Mouse (Mus musculus): ENCODE results near the gene Tcte1.

Gene Tcte1

GRCm38 (mm10) chr17:45523263-45523662, at the start of gene Tcte1:
Tcte1 (plus strand) TSS chr17:45523434.
- in situ Hi-C loops (cut with MboI, MseI) = no loop called here

DNA sequence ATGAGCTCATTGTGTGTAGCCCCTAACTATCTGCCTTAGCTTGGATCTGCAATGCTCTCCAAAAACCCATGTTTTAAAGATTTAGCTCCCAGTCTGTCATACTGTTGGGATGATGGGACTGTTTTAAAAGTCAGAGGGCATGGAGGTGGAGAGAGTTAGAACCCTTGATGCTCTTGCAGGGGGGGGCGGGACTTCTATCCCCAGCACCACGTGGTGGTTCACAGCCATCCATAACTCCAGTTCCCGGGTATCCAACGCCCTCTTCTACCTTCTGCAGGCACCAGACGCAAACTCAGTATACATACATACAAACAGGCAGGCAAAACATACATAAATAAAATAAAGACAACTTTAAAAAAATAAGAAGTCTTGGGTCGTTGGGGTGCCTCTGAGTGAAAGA, 49.6 kb upstream of the Tcte1 start:
- in situ Hi-C loops (cut with MboI, MseI) = no loop called here

GRCm38 (mm10) chr17:45474146-45474545, 49.1 kb upstream of the Tcte1 start:
- in situ Hi-C loops (cut with MboI, MseI) = no loop called here

GRCm38 (mm10) chr17:45474669-45475465, 48.4 kb upstream of the Tcte1 start, which contains the start of gene Spats1:
Spats1 (minus strand) TSS chr17:45475415.
- in situ Hi-C loops (cut with MboI, MseI) = loop anchor here (5.0 kb wide), 1 partner anchor 77 kb away; no protein-coding TSS in a partner anchor

- in situ Hi-C loops (cut with MboI, MseI) = loop anchor here (5.0 kb wide), 1 partner anchor 74 kb away; no protein-coding TSS in a partner anchor
Observed at GRCm38 (mm10) chr17:45478234-45478825, 44.9 kb upstream of the Tcte1 start.

DNA sequence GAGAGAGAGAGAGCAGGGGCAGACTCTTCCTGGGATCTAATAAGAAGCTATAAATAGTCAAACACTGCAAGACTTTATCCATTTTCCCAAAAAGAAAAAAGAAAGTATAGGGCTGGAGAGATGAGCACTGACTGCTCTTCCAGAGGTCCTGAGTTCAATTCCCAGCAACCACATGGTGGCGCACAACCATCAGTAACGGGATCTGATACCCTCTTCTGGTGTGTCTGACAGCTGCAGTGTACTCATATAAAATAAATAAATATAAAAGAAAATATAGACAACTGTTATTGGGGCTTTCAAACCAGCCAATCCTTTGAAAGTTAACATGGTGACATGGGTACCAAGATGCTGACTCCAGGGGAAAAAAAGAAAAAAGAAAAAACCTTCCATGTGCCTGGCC, 42.8 kb upstream of the Tcte1 start:
- in situ Hi-C loops (cut with MboI, MseI) = no loop called here

GRCm38 (mm10) chr17:45485581-45485980, 37.7 kb upstream of the Tcte1 start:
- in situ Hi-C loops (cut with MboI, MseI) = no loop called here

DNA sequence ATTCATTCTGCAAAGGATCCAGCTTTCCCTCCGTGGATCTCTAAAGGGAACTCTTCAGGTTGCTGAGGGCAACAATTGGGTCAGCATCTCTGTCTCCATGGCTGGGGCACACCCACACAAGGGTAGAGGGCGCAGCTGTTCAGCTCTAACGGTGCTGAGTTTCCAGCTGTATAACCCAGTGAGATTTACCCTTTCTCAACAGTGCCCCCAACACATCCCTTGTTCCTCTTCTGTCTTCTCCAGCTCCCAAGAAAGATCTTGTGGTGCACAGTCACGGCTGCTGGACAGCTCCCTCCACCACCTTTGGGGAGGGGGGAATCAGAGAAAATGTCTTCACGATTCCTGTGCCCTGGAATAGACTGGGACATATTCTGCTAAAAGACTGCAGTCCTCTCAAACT, 36.0 kb upstream of the Tcte1 start:
- in situ Hi-C loops (cut with MboI, MseI) = no loop called here

DNA sequence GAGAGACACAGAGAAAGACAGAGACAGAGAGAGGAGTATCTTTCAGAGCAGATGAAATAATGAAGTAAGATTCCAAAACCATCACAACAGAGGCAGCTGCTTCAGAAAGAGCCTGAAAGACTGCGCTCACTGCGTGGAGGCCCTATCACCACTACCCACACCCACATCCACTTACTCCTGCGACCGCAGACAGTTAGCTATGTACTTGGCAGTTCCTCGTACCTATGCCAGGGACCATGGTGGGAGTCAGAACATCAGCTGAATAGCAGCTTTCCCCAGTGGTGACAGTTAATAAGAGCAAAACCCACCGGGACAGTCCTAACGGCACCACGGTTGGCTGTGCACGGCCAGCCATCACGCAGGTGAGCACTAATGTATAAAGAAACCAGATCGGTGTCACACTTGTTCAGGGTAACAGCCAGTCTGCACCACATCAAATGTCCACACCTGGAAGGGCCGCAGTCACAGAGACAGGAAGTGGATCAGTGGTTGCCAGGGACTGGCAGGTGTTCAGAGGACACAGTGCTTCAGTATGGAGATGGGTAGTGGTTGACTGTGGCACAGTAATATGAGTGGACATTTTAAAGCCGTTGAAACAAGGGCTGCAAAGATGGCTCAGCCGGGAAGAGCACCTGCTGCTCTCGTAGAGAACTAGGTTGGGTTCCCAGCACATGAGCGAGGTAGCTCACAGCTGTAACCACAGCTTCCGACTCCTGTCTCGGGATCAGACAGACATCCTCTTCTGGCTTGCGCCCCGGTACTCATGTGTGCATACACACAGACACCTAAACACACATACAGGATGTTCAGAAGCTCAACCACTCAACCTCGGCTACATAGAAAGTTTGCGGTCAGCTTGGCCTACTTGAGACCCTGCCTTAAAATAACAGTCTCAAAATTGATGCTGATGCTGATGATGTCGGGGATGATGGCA, 34.6 kb upstream of the Tcte1 start:
- in situ Hi-C loops (cut with MboI, MseI) = no loop called here

DNA sequence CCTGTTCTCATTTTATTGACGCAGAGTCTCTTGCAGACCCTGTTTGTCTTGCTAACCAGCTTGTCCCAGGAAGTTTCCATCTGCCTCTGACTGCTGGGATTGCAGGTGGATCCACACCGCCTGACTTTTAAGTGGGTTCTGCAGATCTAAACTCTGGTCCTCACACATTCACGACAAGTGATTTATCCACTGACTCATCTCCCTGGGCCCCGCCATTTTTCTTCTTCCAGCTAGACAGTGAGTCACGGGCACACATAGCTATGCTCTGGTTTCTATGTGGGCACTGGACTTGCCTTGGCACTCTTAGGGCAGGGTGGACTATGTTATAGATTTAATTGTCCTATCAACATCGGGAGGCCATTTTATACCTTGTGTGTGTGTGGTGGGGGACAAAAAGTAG, 33.5 kb upstream of the Tcte1 start:
- in situ Hi-C loops (cut with MboI, MseI) = loop anchor here in 1 of 2 experiments (10.0 kb wide), 1 partner anchor 1815 kb away; no protein-coding TSS in a partner anchor

DNA sequence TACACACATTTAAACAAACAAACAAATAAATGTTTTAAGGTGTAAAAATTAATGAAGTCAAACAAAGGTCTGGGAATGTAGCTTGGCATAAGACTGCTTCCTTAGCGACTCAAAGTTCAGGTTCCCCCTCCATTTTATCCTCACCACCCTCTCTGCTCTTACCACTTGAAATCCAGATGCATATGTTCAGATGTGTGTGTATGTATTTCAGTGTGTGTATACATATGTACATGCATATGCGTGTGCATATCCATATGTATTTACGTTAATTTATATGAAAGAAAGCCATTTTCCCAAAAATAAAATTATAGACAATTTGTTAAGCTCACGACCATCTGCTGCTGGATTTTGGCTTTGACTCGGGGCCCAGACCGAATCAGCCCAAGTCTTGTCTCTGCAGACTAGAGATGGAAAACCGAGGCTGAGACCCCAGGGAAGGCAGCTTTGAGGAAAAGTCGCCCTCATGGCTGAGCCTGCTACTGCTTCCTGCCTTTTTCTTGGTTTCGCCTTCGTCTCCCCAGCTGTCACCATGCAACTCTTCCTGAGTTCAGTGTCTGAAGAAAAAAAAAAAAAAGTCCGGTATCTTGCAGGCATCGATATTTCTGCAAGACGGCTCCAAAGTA, 32.6 kb upstream of the Tcte1 start:
- in situ Hi-C loops (cut with MboI, MseI) = loop anchor here in 1 of 2 experiments (10.0 kb wide), 1 partner anchor 1816 kb away; no protein-coding TSS in a partner anchor

- in situ Hi-C loops (cut with MboI, MseI) = loop anchor here in 1 of 2 experiments (10.0 kb wide), 1 partner anchor 1821 kb away; no protein-coding TSS in a partner anchor
Observed at GRCm38 (mm10) chr17:45495398-45495797, 27.8 kb upstream of the Tcte1 start.

DNA sequence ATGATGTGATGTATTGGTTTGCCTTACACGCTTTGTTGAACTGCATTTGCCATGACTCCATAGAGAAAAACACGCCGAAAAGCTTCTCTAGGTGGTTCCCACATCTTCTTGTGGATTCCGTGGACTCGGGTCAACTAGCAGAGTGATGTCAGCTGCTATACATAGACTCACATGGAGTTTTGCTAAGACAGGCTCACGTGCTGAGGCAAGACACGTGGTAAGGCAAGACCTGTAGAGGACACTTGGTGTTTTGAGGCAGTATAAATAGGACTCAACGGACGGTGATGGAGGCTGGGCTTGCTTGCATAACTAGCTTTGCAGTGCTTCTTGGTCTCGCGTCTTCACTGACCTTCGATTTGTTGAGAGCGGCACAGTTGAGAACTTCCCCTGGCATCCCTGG, 24.8 kb upstream of the Tcte1 start:
- in situ Hi-C loops (cut with MboI, MseI) = loop anchor here in 1 of 2 experiments (10.0 kb wide), 1 partner anchor 1824 kb away; no protein-coding TSS in a partner anchor

- in situ Hi-C loops (cut with MboI, MseI) = loop anchor here in 1 of 2 experiments (10.0 kb wide), 1 partner anchor 1825 kb away; no protein-coding TSS in a partner anchor
Observed at GRCm38 (mm10) chr17:45499516-45499915, 23.7 kb upstream of the Tcte1 start.

DNA sequence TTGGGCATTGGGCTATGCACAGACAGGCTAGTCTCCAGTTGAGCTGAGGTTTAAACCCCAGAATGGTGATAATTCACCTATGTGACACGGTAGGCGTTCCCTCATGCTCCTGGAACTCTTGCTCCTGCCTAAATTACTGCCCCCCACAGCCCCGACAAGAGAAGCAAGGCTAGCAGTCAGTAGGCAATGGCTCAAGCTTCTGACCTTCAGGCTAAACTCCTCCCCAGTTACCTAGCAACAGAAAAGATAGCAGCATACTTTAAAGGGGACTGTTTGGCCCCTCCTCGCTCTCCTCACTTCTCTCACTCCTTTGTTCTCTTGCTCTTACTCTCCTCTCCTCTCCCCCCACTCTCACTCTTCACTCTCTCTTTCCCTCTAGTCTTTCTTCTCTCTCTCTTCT, 22.3 kb upstream of the Tcte1 start:
- in situ Hi-C loops (cut with MboI, MseI) = no loop called here

GRCm38 (mm10) chr17:45502324-45502723, 20.9 kb upstream of the Tcte1 start:
- in situ Hi-C loops (cut with MboI, MseI) = no loop called here

DNA sequence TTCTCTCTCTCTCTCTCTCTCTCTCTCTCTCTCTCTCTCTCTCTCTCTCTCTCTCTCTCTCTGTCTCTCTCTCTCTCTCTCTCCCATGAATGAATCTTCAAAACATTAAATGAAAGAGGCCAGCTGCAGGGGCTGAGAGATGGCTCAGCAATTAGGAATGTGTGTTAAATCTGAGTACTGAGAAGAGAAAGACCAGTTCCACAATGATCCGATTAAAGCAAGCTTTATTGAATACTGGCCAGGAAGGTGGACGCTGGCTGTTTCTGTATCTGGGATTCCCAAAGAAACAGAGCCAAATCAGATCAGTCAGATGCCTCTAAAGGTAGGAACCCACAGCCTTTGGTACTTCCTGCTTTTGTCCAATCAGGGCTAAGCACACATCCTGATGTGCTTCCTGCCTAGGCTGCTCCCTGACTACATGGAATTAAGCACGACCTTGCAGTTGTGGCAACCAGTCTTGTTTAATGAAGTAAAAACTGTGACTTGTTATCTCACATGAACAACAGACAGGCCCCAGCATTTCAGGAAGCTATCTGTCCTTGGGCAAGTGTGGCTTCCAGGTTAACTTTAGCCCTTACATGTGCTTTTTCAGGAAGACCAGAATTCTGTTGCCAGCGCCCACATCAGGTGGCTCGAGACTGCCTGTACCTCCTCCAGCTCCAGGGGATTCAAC, 19.8 kb upstream of the Tcte1 start:
- in situ Hi-C loops (cut with MboI, MseI) = no loop called here

DNA sequence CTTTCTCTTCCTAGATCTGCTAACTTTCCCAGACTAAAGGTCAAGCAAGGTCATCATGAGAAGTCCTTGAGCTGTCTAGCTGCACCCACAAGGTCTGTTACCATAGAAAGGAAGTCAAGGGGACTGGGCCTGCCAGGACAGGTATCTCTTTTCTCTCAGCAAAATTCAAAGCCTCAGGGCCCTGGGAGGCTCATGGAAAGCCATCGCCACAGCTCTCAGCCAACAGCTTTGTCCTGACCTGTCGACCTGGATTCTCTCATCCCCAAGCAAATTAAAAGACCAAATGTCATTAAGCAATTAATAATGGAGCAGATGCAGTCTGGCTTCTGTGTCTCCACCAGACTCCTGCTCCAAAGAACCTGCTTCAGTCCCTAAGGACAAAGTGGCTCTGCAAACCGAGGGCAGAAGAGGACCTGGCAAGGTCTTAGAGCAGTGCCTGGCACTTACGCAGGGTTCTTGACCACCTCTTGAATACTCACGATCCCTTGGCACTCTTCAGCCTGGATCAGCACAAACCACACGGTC, 17.2 kb upstream of the Tcte1 start:
- in situ Hi-C loops (cut with MboI, MseI) = no loop called here

- in situ Hi-C loops (cut with MboI, MseI) = no loop called here
Observed at GRCm38 (mm10) chr17:45506700-45507189, 16.5 kb upstream of the Tcte1 start, which contains the start of gene Aars2. Aars2 (plus strand) TSS chr17:45506841.

GRCm38 (mm10) chr17:45510871-45511270, 12.4 kb upstream of the Tcte1 start:
- in situ Hi-C loops (cut with MboI, MseI) = loop anchor here in 1 of 2 experiments (10.0 kb wide), 1 partner anchor 236 kb away; no protein-coding TSS in a partner anchor

All from T-helper 17 cell (primary cell).